Mouse (Mus musculus): ENCODE measurements around the gene Rps15a. TPM values are rescaled to one million over a fixed set of nuclear protein-coding genes. Genes with fewer than 3 reads are reported as not detected.
A peak's percentile ranks its signal among the peaks of the same experiment; 100 is the strongest.

Gene Rps15a
- polyA plus RNA-seq, 1 experiment from 2014 or later: 1,838 TPM

- DNase-seq (ENCODE audit: low read depth, low spot score) (no peak), ATAC-seq (peak; percentile 36)
- ChIA-PET POLR2A (interaction anchor here (0.6 to 3.1 kb wide), 3 partner anchors 8 to 12 kb away, joined by 3 to 24 read pairs (median 7); partner anchors contain the start of gene Rps15a), CTCF (interaction anchor here (0.7 to 2.0 kb wide), 2 partner anchors 9 to 21 kb away, joined by 3 to 4 read pairs; no protein-coding TSS in a partner anchor)
- no peaks in the 10 kb centered on the region for H3K27me3 ChIP-seq
- no peak for TF ChIP-seq CTCF (IDR thresholded peaks at IDR 0.05)
- in situ Hi-C loops (cut with MboI; ENCODE audit: low pct_unique_long_range_greater_than_20kb): loop anchor here (10.0 kb wide), 1 partner anchor 166 kb away; no protein-coding TSS in a partner anchor
Measured at GRCm38 (mm10) chr7:118128925-118129429, 13.0 kb upstream of the Rps15a start.

GRCm38 (mm10) chr7:118126219-118126875, 10.4 kb upstream of the Rps15a start:
- no peak for TF ChIP-seq CTCF (IDR thresholded peaks at IDR 0.05)
- no peak for DNase-seq (ENCODE audit: low read depth, low spot score)
- in situ Hi-C loops (cut with MboI; ENCODE audit: low pct_unique_long_range_greater_than_20kb): loop anchor here (10.0 kb wide), 1 partner anchor 168 kb away; no protein-coding TSS in a partner anchor

GRCm38 (mm10) chr7:118125736-118126135, 9.7 kb upstream of the Rps15a start:
- ChIA-PET POLR2A (no interaction called here), CTCF (interaction anchor here (2.0 kb wide), 1 partner anchor 11 kb away, joined by 5 read pairs; no protein-coding TSS in a partner anchor)
- in situ Hi-C loops (cut with MboI; ENCODE audit: low pct_unique_long_range_greater_than_20kb): loop anchor here (10.0 kb wide), 1 partner anchor 169 kb away; no protein-coding TSS in a partner anchor
- no peak for DNase-seq (ENCODE audit: low read depth, low spot score)
- H3K27me3 ChIP-seq: no peaks in the 10 kb centered on the region
- no peak for TF ChIP-seq CTCF (IDR thresholded peaks at IDR 0.05)
- no peak for ATAC-seq

More at GRCm38 (mm10) chr7:118126219-118126875, 10.4 kb upstream of the Rps15a start:
- no peaks in the 10 kb centered on the region for H3K27me3 ChIP-seq
- ChIA-PET POLR2A (no interaction called here), CTCF (interaction anchor here (2.0 kb wide), 1 partner anchor 11 kb away, joined by 5 read pairs; no protein-coding TSS in a partner anchor)
- ATAC-seq: no peak

- TF ChIP-seq CTCF (IDR thresholded peaks at IDR 0.05): no peak
- ATAC-seq (no peak), DNase-seq (ENCODE audit: low read depth, low spot score) (no peak)
- in situ Hi-C loops (cut with MboI; ENCODE audit: low pct_unique_long_range_greater_than_20kb): loop anchor here (10.0 to 25.0 kb wide), 2 partner anchors 171 to 564 kb away; no protein-coding TSS in a partner anchor
- CTCF ChIA-PET: no interaction called here
- no peaks in the 10 kb centered on the region for H3K27me3 ChIP-seq
- POLR2A ChIA-PET: no interaction called here
Measured at GRCm38 (mm10) chr7:118123512-118124411, 7.8 kb upstream of the Rps15a start.

GRCm38 (mm10) chr7:118122235-118122634, 6.2 kb upstream of the Rps15a start:
- no peaks in the 10 kb centered on the region for H3K27me3 ChIP-seq
- no peak for TF ChIP-seq CTCF (IDR thresholded peaks at IDR 0.05)
- ChIA-PET CTCF (no interaction called here), POLR2A (no interaction called here)
- in situ Hi-C loops (cut with MboI; ENCODE audit: low pct_unique_long_range_greater_than_20kb): loop anchor here (10.0 to 25.0 kb wide), 2 partner anchors 173 to 565 kb away; no protein-coding TSS in a partner anchor
- DNase-seq (ENCODE audit: low read depth, low spot score): no peak
- no peak for ATAC-seq

- no peak for TF ChIP-seq CTCF (IDR thresholded peaks at IDR 0.05)
Measured at GRCm38 (mm10) chr7:118120654-118121053, 4.7 kb upstream of the Rps15a start.

GRCm38 (mm10) chr7:118119946-118120345, 4.0 kb upstream of the Rps15a start:
- ATAC-seq (no peak), DNase-seq (ENCODE audit: low read depth, low spot score) (no peak)
- CTCF ChIA-PET: interaction anchor here (1.6 to 1.7 kb wide), 2 partner anchors 10 to 56 kb away, joined by 3 to 4 read pairs; partner anchors contain the start of gene Arl6ip1
- in situ Hi-C loops (cut with MboI; ENCODE audit: low pct_unique_long_range_greater_than_20kb): loop anchor here (10.0 to 25.0 kb wide), 2 partner anchors 175 to 567 kb away; no protein-coding TSS in a partner anchor
- no peaks in the 10 kb centered on the region for H3K27me3 ChIP-seq
- POLR2A ChIA-PET: interaction anchor here (0.5 to 5.6 kb wide), 2 partner anchors 8 to 13 kb away, joined by 6 to 24 read pairs; partner anchors contain the start of gene Arl6ip1
- no peak for TF ChIP-seq CTCF (IDR thresholded peaks at IDR 0.05)

More at GRCm38 (mm10) chr7:118120654-118121053, 4.7 kb upstream of the Rps15a start:
- in situ Hi-C loops (cut with MboI; ENCODE audit: low pct_unique_long_range_greater_than_20kb): loop anchor here (10.0 to 25.0 kb wide), 2 partner anchors 174 to 567 kb away; no protein-coding TSS in a partner anchor
- CTCF ChIA-PET: interaction anchor here (1.6 kb wide), 1 partner anchor 10 kb away, joined by 4 read pairs; the partner anchor contains the start of gene Arl6ip1
- POLR2A ChIA-PET: interaction anchor here (1.3 kb wide), 1 partner anchor 9 kb away, joined by 7 read pairs; the partner anchor contains the start of gene Arl6ip1
- DNase-seq (ENCODE audit: low read depth, low spot score) (no peak), ATAC-seq (no peak)
- no peaks in the 10 kb centered on the region for H3K27me3 ChIP-seq

GRCm38 (mm10) chr7:118119142-118119541, 3.2 kb upstream of the Rps15a start:
- TF ChIP-seq CTCF (IDR thresholded peaks at IDR 0.05): no peak
- CTCF ChIA-PET: interaction anchor here (1.6 to 1.7 kb wide), 2 partner anchors 11 to 57 kb away, joined by 3 to 4 read pairs; partner anchors contain the start of gene Arl6ip1
- in situ Hi-C loops (cut with MboI; ENCODE audit: low pct_unique_long_range_greater_than_20kb): loop anchor here (25.0 kb wide), 1 partner anchor 568 kb away; no protein-coding TSS in a partner anchor
- no peaks in the 10 kb centered on the region for H3K27me3 ChIP-seq
- DNase-seq (ENCODE audit: low read depth, low spot score) (no peak), ATAC-seq (peak; percentile 10)
- POLR2A ChIA-PET: interaction anchor here (5.6 kb wide), 1 partner anchor 9 kb away, joined by 24 read pairs; the partner anchor contains the start of gene Arl6ip1

- DNase-seq (ENCODE audit: low read depth, low spot score): no peak
- CTCF ChIA-PET: interaction anchor here (0.8 to 1.7 kb wide), 2 partner anchors 25 to 58 kb away, joined by 3 read pairs; no protein-coding TSS in a partner anchor
- ATAC-seq: no peak
- POLR2A ChIA-PET: interaction anchor here (5.6 kb wide), 1 partner anchor 10 kb away, joined by 24 read pairs; the partner anchor contains the start of gene Arl6ip1
- no peak for TF ChIP-seq CTCF (IDR thresholded peaks at IDR 0.05)
- no peaks in the 10 kb centered on the region for H3K27me3 ChIP-seq
- in situ Hi-C loops (cut with MboI; ENCODE audit: low pct_unique_long_range_greater_than_20kb): loop anchor here (25.0 kb wide), 1 partner anchor 569 kb away; no protein-coding TSS in a partner anchor
Measured at GRCm38 (mm10) chr7:118118426-118118825, 2.4 kb upstream of the Rps15a start.

Measured in Patski (cell line).